Mouse (Mus musculus) bone marrow macrophage, adult 2 months (primary cell): Measurements from ENCODE around the gene Serinc5.

ENCODE experiments used
- CTCF ChIP-seq: IDR thresholded peaks from 2 replicates; pipeline ENCODE4 v1.5.1; 2012; ENCODE audit warnings: low read depth, mild to moderate bottlenecking, low read length, moderate library complexity
- POLR2A ChIP-seq: IDR thresholded peaks from 2 replicates; pipeline ENCODE4 v1.6.1; 2012; ENCODE audit warnings: mild to moderate bottlenecking, low read depth, low read length, borderline replicate concordance

- TF ChIP-seq CTCF (no peak), POLR2A (no peak)
These were observed 24.1 kb downstream of the Serinc5 start for GRCm38 (mm10) chr13:92635040-92635439.
